Mouse (Mus musculus) E14TG2a.4 (cell line): ENCODE results near the gene Atn1.

Experiments
- CTCF ChIP-seq: conservative IDR thresholded peaks from 2 replicates; pipeline ENCODE4 v1.5.1; 2014; ENCODE audit warnings: low read length
- NANOG ChIP-seq: IDR thresholded peaks from 2 replicates; pipeline ENCODE4 v1.6.1; 2014; ENCODE audit warnings: borderline replicate concordance, low read length, mixed read lengths
- POU5F1 ChIP-seq: IDR thresholded peaks from 2 replicates; pipeline ENCODE4 v1.6.1; 2014; ENCODE audit warnings: low read length, borderline replicate concordance

DNA sequence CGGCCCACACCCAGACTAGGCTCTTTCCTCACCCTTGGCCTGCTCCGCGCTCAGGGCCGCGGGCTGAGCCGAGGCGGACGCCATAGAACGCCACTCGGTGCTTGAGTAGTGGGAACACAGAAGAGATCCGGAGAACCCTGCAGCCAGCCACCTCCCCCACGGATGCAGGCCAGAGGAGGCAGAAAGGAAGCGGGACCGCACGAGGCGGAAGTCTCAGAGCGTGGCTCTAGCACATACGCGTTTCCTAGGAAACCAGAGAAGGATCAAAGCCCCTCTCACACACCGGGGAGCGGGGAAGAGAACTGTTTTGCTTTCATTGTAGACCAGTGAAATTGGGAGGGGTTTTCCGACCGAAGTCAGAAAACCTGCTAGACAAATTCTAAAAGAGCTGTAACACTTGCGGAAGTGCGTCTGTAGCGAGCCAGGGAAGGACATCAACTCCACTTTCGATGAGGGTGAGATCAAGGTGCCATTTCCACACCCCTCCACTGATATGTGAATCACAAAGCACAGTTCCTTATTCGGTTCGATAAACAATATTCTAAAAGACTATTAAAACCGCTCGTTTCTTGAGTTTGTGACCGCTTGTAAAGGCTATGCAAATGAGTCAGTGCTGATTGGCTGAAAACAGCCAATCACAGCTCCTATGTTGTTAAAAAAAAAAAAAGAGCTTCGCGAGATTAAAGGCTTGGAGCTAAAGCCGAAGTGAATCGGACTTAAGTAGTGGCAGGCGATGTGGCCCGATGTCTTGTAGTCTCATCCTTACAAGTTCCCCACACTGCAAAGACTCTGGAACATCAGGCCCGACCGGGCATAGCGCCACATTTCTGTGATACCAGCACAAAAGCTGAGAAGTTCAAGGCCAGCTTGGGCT is 15.2 kb downstream of the Atn1 start, which contains the start of gene Grcc10:
- TF ChIP-seq NANOG (no peak), CTCF (no peak), POU5F1 (no peak)
